Mouse (Mus musculus) bone marrow, adult 2 months (tissue): ENCODE measurements around the gene Lmo2.
A peak's percentile ranks its signal among the peaks of the same experiment; 100 is the strongest.

Experiments used
- CTCF ChIP-seq: fragments of 200-500 bp; IDR thresholded peaks from 2 replicates; pipeline ENCODE4 v1.5.1; 2011; ENCODE audit warnings: low read length, control low read depth; ENCODE audit not compliant: control insufficient read depth, insufficient read depth
- POLR2A ChIP-seq: fragments of 200-500 bp; IDR thresholded peaks from 2 replicates; pipeline ENCODE4 v1.6.1; 2011; ENCODE audit warnings: low read depth, mild to moderate bottlenecking, control low read depth, low read length, borderline replicate concordance; ENCODE audit not compliant: control insufficient read depth

GRCm38 (mm10) chr2:103969437-103970040, 11.8 kb downstream of the Lmo2 start:
- TF ChIP-seq CTCF (peak; percentile 65; the same call in 1 of the 2 replicates), POLR2A (peak; percentile 95)
